Mouse (Mus musculus) spleen, adult 2 months (tissue): ENCODE measurements at regions not wholly inside any gene's neighbourhood (a gene's known extent, or its start where the extent isn't known, plus 50 kb on each side); places are given as distances from the start of the nearest gene placed in this dataset.

Source experiments
- CTCF ChIP-seq: fragments of 200-500 bp; IDR thresholded peaks from 2 replicates; pipeline ENCODE4 v1.5.1; 2011; ENCODE audit warnings: mild to moderate bottlenecking, inconsistent platforms; ENCODE audit not compliant: insufficient read depth, insufficient read length, insufficient replicate concordance; ENCODE audit errors: extremely low read depth
- POLR2A ChIP-seq: fragments of 200-500 bp; IDR thresholded peaks from 2 replicates; pipeline ENCODE4 v1.6.1; 2011; ENCODE audit warnings: low read depth, low read length, inconsistent platforms

DNA sequence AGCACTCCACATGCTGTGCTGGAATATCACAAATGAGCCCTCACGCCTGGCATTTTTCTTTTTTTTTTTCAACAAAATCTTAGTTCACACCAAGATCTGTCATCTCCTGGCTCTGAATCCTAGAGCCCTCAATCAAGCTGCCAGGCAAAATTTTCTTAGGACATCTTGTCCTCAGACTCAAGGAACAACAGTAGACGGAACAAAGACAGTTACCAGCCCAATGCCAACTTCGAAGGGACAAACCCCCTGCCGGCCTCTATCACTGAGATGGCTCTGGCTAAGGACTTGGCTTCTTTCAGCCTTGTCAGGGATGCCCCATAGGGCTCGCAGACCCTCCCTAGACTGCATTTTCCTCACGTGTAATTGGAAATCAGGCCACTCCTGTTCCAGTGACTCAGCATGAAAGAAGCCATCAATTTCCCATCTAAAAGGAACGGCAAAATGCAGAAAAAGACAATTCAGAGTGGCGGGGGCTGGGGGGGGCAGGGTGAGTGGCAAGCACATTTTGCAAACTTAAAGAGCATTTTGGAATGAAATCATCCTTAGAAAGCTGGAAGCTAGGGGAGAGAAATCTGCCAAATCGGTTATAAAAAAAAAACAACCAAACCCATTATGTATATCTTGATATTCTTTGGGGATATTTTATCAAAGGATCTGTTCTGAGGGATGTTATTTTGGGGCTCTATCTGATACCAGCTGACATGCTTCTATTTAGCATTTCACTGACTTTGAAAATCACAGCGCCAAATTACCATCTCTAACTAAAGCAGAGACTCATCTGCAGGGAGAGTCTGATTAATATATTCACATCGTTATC is 116.1 kb upstream of the Sulf2 start:
- no peak for TF ChIP-seq CTCF
- TF ChIP-seq POLR2A = no peak
